Mouse (Mus musculus) cerebellum, adult 11 months (tissue): Measurements from ENCODE around the gene Hmga1.

Experiments
- DNase-seq: peaks from one replicate; pipeline ENCODE4 v3.0.0; 2022

Gene Hmga1

DNA sequence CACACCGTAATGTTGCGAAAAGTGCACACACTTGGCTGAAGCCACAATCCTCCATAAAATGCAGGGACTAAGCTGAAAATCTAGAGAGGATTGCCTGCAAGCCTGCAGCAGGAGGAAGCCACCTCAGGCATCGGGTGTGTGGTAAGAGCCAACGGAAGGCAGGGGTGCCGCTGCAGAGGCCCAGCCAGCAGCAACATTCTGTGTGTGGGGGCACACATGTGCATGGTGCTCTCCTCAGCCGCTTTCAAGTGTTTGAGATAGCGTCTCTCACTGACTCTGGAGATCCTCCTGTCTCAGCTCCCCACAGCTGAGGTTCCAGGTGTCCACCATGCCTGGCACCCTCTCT is 36.2 kb downstream of the Hmga1 start:
- no peak for DNase-seq

DNA sequence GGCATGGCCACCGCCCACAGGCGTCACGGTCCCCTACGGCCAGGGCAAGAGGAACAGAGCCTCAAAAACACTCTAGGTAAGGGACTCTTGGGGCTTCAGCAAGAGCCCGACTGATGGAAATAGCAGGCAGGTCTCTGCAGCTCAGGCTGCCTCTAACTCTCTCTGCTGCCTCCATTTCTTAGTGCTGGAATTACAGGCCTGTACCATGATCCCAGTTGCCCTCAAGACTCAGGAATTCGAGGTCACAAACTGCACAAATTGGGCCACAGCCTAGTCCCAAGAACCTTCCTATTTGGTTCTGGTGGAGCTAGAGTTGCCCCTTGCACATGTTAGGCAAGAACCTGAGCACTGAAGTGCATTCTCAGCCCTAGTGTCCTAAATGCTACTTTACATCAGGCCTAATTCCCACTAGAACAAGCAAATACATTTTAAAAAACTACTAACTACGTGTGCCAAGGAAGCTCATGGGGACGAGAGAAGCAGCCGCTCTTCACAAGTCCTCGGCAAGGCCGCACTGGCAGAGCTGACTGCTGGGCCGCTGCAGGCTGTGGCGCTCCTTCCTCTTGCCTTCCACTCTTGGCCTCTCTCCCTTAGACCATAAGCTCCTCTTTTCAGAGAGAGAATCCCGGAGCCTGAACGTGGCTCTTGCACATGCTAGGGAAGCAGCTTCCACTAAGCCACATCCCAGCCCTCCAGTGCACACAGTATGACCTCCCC is 39.5 kb downstream of the Hmga1 start:
- no peak for DNase-seq

DNA sequence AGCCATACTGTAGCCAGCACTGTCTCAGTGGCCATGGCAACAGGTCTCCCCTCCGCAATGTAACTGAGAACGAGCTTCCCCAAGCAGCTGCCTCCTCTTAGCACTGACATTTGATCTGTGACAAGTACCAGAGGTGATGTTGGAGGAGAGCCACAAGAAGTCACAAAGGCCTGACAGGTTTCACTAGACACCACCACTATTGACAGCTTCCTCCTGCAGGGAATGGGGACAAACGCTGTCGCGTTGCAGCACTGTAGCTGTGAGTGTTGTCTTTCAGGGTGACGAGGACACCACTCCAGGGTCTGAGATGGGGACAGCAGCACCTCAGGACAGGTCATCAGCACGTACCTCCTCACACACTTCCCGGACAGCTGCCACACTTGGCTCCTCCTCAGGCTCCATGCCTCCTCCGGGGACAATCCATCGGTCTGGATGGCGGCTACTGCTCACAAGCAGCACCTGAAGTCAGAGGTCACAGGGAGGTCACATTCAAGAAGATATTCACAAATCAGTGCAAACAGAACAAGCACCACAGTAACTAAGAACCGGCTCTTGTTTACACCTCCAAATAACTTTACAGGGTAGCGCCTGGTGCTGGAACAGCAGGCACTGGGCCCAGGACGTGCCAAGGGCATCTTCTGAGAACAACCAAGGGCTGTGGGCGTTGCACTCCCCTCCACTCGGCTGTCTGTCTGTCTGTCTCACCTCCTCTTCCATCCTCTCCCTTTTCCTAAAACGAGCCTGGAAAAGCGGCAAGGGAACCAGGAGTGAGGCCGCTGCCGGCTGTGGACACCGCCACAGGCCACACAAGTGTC is 40.3 kb downstream of the Hmga1 start:
- no peak for DNase-seq

DNA sequence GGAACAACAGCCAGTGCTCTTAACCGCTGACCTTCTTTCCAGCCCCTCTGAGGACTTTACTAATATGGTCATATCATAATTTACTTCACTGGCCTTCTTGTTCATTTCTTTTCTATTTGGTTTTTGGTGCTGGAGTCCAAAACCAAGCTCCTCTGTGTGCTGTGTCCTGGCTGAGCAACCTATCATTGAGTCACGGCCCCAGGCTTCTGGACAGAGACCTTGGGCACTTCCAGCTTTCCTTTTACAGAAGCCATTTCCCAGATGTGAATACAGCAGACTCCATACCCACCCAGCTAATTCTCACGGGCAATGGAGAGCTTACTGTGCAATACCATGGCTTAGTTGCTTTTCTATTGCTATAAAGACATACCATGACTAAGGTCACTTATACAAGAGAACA is 44.0 kb downstream of the Hmga1 start:
- no peak for DNase-seq

DNA sequence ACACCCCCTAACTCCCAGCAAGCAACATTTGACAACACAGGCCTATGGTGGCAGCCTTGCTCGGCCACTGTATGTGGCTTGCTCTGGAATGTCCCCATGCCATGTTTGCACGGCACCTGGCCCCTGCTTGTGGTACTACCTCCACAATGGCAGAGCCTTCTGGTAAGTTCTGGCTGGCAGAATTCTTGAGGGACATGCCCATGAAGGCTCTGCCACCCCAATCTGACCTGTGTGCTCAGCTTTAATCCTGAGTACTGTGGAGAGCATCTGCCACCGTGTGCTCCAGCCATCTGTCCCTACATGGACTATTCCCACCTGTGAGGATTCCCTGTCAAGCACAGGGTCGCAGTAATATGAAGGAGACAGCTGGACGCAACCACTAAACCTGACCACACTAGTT is 44.6 kb downstream of the Hmga1 start:
- peak; percentile 73 for DNase-seq

DNA sequence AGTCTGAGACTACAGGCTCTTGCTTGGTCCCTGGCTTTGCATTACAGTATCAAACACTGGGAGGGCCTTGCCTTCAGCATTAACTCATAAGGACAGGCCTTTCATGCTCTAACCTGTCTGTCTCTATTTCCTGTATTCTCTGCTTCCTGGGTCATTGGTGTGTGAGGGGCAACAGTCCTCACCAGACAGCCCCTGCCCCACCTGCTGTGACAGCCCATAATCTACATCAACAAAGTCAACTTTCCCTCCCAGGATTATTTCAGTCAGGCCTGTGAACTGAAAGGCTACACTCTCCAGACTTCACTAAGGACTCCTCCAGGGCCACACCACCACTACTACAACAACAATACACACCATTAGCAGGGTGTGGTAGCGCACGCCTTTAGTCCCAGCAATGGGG is 46.7 kb downstream of the Hmga1 start:
- DNase-seq, result no peak

DNA sequence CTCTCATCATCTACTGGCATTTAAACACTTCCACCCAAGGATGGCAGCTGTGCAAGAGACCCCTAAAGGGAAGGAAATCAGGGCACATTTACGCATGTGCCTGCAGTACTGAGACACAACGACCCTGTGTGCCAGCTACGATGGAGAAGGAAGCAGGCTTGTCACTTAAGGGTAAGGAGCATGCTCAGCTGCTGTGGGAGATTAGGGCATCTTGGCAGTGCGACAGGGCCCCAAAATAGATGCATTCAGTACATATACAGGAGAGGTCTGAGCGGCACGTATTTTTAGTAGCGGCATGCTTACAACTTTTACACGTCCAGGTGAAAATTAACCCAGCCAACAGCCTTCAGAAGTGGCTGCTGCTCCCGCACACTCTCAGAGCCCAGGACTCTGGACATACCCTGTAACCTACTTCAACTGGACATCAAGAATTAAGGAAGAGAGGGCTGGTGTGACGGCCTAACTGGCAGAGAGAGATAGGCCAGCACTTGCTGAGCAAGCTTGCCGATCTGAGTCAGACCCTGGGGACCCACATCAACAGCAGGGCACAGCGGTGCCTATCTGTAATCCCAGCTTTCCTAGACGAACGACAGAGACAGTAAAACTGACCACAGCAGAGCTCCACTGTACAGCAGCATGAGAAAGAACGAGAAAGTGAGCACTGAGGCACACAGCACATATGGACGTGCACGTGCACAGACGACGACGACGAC is 47.4 kb downstream of the Hmga1 start:
- no peak for DNase-seq

DNA sequence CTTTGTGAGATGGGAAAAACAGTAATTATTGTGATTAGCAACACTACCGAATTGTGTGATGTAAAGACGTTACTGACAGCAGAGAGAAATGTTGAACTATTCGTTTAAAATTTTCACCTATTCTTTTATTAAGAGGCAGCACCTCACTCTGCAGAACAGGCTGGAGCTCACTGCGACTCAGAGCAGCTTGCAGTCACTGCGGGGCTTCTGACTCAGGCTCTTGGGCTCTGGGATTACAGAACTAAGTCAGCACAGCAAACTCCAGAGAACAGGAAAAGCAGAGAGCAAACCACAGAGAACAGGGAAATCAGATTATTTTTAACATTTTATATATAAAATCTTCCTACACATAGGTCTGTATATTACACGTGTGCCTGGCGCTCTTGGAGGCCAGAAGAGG is 53.3 kb downstream of the Hmga1 start:
- no peak for DNase-seq

DNA sequence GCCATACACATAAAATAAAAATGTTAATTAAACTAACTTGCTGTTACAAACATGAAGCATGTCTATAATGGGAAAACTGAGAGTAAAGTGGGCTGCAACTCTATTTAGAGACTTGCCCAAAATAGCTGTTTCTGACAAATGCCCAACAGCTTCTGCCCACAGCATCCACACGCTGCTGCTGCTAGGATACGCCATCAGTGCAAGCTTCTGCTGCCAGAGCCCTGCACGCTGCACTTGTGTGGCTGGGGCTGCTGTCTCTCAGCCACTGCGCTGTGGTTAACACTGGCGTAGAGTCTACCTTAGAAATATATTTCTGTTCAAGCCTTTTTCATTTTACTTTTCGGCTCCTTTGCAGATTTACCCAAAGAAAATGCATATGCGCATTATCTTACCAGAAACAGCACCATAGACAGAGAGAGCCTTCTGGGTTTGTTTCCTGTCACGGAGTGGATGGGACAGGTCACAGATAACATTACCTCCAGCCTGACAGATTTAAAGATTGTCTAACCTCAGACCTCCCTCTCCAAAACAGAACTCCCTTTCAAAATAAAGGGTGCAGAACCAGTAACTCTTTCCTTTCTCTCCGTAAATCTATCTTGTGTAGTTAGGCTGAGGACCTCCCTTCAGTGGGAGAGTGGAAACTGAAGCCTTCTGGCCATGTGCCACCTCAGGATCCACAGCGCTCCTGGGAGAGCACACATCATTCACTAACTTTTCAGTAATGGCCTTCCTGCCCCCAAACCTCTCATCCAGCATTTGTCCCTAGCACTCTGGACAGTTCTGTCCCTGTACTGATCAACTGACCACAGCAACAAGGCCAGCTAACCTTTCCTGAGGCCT is 54.6 kb downstream of the Hmga1 start:
- DNase-seq, result no peak

DNA sequence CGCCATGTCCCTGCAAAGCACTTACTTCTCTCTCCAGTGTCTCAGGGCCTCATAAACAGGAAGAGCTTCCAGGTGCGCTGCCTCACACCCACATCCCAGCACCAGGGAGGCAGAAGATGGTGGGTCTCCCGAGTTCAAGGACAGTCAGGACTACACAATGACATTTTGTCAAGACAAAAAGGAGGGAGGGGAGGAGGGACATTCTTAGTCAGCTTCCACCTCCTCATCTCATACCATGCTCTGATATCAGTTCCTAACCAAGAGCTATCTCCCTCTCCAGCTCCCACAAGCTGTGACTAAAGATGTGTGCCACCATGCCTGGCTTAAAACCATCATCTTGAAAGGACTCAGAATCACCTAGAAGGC is 55.2 kb downstream of the Hmga1 start:
- DNase-seq, result no peak

DNA sequence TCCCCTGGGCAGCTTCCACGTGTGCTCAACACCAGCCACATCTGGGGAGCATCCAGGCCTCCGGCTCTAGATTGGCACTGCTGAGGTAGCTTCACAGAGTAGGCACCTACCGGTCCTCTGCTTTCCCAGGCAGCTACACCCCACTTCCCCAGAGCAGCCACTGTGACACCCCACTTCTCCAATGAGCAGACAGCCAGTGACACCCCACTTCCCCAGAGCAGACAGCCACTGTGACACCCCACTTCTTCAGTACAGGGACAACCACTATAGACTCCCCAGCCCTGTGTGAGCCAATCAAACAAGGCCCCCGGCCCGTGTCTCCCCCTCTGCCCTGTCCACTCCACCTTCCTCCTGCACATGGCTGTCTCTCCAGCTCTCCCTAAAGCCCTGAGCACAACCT is 55.7 kb downstream of the Hmga1 start:
- DNase-seq, result no peak

DNA sequence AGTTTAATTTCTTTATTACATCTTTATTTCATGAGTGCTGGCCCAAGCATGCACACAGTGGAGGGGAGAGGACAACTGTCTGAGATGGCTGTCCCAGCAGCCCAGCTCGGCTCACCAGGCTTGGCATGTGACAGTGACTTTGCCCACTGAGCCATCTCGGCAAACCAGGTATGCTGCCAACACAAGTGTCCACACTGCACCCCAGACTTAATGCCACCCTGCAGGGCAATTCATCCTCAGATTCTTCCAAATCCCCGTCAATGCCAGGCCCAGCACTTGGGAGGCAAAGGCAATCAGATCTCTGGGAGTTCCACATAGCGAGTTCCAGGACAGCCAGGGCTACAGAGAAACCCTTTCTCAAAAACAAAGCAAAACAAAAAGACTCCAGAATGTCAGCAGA is 56.7 kb downstream of the Hmga1 start:
- DNase-seq, result no peak
